Mouse (Mus musculus) olfactory bulb, adult 2 months (tissue): ENCODE data around the gene Npy1r.

Experiments
- CTCF ChIP-seq: fragments of 200-500 bp; IDR thresholded peaks from 2 replicates; pipeline ENCODE4 v1.5.1; 2012; ENCODE audit warnings: low read depth, mild to moderate bottlenecking, low read length, moderate library complexity; ENCODE audit not compliant: insufficient read depth
- POLR2A ChIP-seq: fragments of 200-500 bp; IDR thresholded peaks from 2 replicates; pipeline ENCODE4 v1.6.1; 2012; ENCODE audit warnings: mild to moderate bottlenecking, low read depth, low read length, moderate library complexity; ENCODE audit not compliant: insufficient read depth

DNA sequence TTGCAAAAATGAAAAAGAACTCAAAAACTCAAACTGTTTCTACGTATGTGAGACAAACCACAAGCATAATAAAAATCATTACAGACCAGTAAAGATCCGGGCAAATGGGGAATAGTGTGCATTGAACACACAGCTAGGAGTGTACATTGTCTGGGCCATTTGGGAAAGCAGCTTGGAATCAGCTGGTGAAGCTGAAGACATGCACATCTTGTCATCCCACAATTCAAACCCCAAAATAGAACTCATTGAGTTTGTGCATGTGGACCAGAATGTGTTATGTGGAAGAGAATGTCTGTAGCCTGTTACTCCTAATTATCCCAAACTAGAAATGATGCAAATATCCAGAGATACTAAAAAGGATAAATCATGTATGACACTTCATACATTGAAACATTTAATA, 25.8 kb downstream of the Npy1r start:
- no peak for TF ChIP-seq CTCF
- no peak for TF ChIP-seq POLR2A
